Mouse (Mus musculus): ENCODE data around the gene Bace2.

Bace2 gene

DNA sequence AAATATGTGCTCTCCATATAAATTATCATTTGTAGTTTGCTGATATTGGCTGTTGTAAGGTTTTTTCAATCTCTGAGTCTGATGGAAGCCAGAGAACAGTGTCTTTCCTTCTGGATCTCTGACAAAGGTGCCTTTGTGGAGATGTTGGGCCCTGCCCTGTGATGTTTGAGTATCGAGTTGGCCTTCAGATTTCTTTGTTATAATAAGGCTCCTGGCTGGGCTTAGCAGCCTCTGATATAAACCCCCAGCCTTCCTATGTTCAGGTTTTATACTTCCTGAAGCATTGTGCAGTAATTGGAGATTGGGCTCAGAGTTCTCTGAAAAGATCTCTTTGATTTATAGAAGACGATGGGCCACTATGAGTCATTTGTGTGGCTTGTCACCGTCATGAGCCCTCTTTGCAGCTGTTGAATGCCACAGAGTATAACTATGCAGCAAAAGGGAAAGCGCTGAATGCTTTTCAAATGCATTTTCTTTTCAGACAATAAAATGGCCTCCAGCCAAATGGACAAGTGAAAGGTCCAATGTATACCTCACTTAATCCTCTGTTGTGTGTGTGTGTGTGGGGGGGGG is 45.8 kb downstream of the Bace2 start:
- no peak for DNase-seq

DNA sequence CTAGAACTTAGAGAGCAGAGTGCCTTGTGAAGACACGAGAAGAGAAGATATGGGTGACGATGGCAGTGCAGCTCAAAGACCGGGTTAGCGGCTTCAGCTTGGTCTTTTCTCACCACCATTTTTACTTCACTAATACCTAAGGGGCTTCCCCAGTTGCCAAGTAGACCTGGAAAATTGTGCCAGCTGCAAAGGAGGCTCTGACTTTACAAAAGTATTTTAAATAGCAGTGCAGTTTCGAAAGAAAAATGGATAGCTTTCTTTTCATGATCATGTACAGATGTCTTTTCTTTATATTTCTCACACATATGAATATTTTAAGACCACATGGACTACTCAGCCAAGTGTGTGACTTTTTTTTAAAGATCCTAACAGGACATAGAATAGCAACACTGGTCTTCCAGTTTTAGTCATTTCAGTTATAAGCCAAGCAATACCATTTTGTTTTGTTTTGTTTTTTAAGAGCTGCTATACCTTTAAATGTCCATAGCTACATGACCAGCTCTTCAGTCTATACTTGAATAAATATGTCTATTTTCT is 49.0 kb downstream of the Bace2 start:
- no peak for DNase-seq

DNA sequence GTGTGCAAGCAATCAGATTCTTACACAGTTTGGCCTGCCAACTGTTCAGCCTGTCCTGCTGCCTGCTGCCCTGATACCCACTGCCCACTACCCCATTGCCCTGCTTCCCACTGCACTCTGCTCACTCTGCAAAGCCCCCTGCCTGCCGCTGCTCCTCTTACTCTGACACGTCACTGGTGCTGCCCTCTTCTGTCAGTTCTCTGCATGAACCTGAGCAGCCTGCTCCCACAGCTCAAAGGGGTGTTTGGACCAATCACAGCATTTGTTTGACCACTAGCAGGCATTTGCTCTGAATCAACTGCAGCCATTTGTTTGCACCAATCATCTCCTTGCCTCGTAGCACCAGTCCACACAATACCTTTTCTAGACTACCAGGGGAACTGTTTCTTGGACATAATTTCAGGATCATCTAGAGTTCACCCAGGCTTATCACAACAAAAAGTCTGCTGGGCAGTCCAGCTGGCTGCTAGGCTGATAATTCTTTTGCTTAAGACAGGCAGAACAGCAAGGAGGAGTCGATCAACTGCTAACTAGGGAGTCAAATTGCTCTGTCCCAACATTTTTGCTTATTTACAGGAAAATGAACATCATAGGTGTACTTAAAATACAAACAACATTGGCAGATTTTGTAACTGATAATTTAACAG is 61.5 kb downstream of the Bace2 start:
- no peak for DNase-seq

DNA sequence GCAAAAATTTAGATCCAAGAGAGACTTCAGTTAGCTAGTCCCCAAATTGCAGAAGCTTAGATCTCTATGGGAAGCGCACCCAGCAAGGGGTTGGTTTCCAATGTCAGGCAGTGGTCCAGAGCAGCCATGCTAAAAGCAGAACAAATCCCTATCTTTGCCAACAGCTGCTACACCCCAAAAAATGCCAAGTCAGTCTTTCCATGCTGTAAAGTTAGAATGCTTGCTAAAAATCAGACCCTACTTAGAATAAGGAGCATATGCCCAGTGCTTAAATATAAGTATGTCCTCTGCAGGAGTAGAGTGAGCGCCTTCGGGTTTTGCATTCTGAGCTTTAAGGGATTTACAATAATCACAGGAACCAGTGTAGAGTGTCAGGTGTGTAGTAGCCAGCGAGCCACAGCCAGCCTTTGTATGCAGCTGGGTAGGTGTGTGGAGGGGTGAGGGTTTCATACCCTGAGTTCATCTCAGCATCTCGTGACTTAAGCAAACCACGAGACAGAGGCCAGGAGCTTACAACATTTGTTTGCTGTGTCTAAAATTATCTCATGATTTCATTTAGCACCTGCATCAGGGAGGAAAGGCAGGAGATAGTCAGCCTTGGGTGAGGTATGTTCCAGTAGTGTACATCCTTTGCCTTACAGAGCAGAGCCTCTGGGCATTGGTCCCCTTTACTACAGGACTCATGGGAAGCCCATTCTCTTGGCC is 62.4 kb downstream of the Bace2 start:
- DNase-seq = no peak

DNA sequence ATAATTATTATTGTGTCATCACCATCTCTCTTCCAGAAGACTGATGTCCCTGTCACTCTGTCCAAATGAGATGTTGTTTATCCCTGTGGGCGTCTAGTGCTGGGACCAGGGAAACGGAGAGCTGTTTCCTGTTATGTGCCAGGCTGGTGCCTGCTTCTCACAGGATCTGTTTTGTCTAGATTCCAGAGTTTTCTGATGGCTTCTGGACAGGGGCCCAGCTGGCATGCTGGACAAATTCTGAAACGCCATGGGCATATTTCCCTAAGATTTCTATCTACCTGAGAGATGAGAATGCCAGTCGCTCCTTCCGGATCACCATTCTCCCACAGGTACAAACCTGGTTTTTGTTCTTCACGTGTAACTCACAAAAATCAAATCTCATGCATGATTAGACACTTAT is 65.1 kb downstream of the Bace2 start:
- DNase-seq = no peak

DNA sequence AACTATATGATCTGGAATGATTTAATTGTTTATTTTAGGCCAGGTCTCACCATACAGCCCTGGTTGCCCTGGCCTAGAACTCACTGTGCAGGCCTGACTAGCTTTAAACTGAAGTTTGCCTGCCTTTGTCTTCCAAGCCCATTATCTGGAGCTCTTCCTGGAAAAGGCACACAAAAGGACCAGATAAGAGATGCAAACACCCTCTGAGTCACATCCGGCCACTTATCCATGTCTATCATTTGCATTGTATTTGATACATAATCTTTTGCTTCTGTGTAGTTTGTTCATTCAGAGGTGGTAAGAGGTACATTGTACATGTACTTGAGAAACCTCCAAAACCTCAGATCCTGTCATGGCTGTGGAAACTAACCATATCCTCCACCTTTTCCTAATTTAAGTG is 67.1 kb downstream of the Bace2 start:
- DNase-seq = no peak

DNA sequence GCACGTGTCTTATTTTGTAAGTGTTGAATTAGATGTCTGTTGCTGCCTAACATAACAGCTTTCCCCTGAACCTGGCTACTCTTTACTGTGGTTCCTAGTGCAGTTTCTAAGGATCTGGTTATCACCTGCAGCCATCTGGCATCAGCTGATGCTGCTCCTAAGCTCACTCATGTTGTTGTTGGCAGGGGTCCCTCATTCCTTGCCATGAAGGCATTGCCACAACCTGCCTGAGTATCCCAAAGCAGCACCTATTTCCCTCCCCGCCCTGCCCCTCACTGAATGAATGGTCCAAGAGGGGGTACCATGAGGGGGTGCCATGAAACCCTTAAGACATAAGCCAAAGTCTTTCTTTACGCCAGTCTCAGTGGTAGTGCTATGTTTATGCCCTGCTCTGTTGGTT is 71.5 kb downstream of the Bace2 start:
- DNase-seq = no peak

DNA sequence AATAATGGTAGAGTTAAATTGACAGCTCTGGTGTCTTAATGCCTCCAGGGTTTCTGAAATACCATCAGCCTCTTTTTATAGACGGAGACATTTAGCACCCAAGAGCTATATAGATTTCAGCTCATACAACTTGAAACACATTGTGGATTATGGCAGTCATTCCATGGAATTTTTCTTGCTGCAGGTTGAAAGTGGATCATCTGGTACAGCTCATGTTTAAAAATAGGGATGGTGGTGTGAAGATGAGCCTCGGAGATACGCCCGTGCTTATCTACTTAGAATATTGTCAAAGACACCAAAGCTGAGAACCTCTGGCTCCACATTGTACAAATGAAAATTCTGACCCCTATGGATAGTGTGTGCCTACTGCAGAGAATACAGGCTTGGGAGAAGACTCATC is 73.5 kb downstream of the Bace2 start:
- peak; percentile 50 for DNase-seq

DNA sequence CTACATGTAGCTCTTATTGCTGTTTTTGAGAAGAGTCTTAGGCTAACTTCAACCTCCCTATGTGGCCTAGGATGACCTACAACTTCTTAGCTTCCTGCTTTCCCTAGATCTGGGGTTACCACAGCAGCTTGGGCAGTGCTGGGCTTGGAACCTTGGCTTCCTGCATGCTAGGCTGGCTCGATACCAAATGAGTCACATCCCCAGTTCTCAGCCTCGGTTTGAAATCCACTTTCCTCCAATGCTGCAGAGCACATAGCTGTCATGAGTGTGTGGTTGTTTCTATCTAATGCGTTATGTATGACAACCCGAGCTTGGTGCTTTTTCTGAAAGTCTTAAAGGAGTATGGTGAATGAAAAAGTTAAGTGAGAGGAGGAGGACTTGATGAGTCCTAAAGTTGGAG is 74.8 kb downstream of the Bace2 start:
- peak; percentile 58 for DNase-seq

DNA sequence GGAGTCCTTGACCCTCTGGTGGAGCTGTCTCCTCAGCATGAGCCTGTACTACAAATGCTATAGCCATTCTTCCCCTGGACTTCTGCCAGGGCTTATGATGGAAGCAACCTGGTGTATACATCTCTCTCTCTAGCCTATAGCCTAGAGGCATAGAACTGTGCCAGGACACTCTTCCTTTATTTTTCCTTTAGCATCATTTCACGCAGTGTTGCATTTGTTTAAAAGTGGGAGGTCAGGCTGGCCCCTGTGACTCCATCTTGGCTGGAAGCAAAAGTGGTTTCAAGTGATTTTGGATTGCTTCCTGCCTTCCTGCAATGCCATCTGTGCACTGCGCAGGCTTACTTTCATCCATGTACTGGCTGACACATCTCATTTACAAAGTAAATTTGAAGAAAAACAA is 77.7 kb downstream of the Bace2 start:
- DNase-seq = no peak

DNA sequence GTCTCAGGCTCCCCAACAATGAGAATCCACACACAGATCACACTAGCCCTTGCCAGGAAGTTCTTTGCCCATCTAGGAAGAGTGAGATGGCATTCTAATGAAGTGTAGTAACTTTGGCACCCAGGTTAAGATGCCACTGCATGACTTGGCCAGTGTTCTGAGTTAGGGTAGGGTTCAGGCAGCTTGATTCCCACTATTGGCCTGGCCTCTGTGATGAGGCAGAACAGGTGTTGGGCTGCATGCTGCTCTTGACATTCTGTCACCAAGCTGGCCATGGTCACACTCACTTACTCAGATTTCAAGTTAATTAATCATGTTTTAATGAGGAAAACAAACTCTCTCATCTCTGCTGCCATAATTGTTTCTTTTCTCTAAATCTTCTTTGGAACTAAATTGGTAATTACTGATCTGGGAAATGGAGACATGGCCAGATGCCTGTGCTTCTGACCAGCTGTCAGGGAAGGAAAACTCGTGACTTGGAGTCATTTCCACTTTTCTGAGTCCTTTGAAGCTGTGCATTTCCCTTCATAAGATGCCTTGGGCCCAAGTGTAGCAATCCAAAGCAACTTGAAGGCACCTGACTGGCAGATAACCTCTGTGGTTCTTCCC is 81.0 kb downstream of the Bace2 start:
- DNase-seq = no peak

DNA sequence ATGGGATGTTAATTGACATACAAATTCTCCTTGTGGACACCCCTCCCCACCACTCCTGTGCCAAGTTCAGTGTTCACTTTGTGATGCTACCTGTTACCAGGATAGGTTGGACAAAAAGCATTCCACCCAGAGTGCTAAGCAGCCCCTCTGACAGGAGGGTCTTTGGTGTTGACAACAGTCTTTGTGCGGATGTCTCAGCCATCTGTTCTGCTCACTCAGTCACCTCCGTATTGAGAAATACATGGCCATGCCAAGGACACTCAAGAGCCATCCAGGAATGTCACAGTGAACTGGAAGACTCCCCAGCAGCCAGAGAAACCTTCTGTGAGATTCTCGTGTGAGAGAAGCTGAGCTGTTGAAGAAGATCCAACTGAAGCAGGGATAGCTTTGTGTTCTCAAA is 81.6 kb downstream of the Bace2 start:
- DNase-seq = no peak

DNA sequence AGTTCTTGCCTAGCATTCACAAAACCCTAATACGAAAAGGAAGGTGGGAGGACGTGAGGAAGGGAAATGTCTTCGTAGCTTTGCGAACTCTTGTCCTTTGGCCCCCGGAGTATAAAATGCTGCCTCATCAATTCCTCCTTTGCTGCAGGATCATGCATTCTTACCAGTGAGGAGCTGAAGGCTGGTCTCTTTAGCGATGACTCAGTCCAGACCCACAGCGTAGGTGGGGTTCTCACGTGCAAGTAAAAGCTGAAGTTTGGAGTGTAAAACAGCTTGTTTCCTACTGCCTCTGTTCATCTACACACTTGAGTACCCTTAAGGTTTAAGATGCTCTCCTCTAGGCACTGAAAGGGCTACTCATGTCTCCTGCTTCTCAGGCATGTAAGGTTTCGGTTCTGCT is 85.4 kb downstream of the Bace2 start:
- DNase-seq = peak; percentile 58

DNA sequence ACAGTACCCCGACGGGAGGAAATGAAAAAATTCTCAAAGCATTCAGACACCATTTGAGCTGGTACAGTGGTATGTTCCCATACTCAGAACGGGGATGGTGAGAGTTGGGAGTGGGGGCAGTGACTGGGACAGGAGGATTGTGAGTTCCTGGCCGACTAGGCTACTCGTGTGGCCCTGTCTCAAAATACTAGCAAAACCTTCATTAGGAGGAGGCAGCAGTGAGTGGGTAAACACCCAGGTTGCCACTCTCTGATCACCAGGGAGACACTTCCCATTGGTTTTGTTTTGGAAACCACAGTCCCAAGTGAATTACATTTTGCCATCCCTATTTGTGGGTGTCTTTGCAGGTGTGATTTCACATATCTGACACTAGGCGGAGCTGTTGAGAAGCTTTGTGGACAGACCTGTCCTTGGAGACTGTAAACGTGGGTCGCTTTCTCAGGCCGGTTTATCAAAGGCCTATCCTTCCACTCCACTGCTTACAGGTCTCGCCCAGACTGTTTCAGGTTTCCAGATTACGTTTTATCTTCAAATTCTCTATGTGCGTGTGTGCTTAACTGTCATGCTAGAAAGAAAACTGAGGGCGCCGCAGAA is 87.2 kb downstream of the Bace2 start:
- DNase-seq = peak; percentile 28

DNA sequence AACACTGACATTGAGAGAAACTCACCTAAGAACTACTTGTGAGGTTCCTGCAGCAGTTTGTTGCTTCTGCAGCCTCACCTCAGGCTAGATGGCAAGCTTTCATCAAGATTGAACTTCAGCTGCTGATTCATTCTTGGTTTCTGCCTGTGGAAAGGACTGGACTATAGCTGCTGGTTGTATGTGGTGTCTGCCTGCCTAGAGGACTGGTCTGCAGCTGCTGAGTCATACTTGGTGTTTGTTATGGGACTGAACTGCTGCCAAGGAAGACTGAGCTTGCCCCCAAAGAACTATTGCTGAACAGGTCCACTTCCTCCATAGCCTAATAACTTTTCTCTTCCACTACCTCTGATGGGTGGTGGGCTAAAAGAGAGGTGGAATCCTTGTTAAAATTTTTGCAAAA is 90.8 kb downstream of the Bace2 start:
- no peak for DNase-seq

DNA sequence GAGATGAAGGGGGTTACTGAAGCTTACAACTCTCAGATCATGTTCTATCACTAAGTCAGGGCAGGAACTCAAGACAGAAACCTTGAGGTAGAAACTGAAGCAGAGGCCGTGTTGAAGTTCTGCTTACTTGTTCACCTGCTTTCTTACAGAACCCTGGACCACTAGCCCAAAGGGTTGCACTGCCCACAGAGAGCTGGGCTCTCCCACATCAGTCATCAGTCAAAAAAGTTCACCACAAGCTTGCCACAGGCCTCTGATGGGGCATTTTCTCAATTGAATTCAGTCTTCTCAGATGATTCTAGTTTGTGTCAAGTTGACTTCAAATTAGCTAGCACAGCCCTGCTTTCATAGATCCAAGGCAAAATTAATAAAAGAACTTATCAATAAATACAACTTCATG is 103.3 kb downstream of the Bace2 start:
- DNase-seq = no peak

DNA sequence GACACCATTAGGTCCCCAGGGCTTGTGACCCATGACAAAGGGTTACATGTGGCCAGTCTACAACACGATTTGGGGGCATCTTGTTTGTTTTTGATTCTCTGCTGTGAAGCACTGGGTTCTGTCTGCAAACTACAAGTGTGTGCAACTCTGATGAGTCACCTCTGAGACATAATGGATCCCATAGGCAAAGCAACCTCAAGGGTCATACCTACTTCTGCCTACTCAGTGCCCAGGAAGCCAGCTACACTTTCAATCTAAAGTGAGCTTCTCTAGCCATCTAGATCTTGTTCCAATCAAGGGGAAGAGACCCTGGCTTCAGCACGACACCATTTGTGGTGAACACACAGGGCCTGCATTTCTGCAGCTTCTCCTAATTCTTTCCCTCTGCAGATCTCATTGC is 104.7 kb downstream of the Bace2 start:
- DNase-seq = no peak

DNA sequence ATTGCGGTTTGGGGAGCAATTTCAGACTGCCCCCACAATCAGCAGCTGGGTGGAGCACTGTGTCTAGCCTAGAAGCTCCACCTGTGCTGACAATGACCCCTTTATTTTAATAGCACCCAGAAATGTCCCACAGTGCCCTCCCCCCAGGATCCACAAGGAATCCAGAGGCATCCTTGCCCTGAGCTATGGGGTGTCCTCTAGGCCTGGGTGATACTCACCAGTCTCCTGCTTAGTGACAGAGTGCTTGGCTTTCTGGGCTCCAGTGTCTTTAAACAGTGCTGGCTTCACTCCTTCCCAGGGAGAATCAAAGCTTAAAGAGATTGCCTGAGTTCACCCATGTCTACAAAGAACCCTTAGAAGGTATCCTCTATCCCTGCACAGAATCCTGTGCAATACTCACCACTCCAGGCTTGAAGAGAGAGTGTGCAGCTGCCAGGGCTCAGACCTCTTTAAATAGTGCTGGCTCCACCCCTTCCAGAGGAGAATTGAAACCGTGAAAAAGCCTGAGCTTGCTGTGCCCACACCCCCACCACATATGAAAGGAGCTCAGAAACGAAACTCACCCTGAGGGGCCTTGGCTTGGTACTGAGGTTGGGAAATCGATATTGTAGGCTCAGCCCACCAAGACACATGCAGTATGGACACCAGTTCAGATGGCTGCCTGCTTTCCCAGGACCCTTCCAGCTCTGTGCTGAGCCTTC is 106.1 kb downstream of the Bace2 start, which contains the start of gene Mx1:
Gene Mx1, minus strand, starts transcription at position 427 of the 701 bp plus-strand sequence.
- no peak for DNase-seq

DNA sequence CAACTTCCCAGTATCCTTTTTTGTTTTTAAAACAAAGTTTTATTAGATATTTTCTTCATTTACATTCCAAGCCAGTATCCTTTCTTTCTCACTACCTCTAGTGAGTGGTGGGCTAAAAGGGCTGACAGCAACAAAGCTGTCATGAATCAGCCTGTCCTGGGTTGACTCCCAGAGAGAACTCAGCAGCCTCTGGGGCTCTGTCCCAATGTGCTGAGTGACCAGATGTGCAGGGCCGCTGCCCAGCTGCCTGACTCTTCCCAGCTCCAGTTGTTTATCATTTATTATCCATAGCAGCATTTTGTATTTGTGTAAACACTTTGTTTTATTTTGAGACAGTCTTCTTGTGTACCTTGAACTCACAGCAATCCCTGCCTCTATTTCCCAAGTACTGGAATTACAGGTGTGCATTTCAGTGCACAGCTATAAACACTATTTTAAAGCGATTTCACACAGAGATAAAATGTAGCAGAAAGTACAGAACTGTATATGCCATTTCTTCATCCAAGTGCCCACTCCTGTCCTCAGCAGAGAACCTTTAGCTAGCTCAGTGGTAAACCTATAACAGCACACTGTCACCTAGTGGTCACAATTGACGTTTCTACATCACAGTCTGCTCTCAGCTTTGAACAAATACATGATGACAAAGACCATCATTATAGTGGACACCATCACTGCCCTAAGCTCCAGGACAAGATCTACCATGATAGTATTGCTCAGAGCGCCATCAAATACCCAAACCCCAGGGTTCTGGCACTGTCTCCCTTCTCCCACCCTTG is 109.8 kb downstream of the Bace2 start:
- DNase-seq = peak; percentile 8

DNA sequence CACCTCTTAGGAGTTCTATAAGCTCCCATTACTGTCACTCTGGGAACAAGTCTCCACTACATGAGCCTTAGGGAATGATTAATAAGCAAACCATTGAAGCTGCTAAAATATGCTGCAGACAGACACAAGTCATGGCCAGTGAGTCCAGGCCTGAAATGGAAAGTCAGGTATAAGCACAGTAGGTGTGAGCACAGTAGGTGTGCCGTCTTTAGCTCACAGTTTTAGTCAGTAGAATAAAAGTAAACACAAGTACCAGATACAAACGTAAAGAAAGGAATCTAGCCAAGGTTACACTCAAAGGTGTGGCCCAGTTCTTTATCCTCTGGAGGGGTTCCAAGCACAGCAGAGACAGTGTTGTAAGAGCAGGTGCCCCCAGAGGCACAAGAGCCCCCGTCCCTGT is 110.9 kb downstream of the Bace2 start:
- DNase-seq = no peak

DNA sequence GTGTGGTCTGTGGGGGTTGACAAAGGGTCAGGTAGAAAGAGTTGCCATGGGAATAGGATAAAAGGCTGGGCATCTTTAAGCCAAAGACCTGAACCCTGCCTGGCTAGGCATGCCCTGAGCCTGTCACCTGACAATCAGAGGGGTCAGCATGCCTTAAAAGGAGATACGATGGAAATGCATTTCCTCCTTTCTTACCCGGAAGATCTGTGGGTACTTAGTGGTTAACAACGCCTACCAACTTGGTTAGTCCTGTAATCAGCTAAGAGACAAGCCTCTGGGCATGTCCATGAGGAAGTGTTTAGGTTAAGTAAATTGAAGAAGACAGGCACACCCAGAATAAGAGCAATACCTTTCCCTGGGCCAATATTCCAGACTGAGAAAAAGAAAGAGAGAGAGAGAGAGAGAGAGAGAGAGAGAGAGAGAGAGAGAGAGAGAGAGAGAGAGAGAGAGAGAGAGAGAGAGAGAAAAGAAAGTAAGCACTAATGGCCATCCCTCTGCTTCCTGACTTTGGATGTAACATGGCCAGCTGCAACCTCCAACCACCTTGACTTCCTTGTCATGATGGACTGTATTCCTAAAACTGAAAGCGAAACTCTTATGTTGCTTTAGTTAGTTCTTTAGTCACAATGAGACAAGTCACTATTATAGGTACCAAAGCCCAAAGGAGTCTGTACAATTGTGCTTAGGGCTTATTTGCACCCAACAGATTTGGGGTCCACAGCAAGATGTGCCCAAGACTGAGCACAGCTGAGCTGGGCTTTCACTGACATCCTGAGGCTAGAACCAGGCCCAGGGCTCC is 111.7 kb downstream of the Bace2 start:
- no peak for DNase-seq
